Mouse (Mus musculus) erythroblast, adult 5-6 weeks (primary cell): ENCODE measurements around the gene Csmd2. TPM values are rescaled to one million over a fixed set of nuclear protein-coding genes. Genes with fewer than 3 reads are reported as not detected.

Experiments used
- ATAC-seq: replicated peaks from 2 replicates; pipeline ENCODE4 v1.8.0; 2016; ENCODE audit warnings: moderate number of reproducible peaks, mild to moderate bottlenecking, moderate TSS enrichment, inconsistent platforms; ENCODE audit not compliant: poor library complexity, low FRiP score, severe bottlenecking
- total RNA-seq, 2 experiments: library from RNA; stranded (forward) in 1 of 2; stranded (reverse) in 1 of 2; fragments of 150-400 nt in 1 of 2; fragments of 200-764, 138-1000 nt in 1 of 2; gene quantifications; 2 replicates each; pipeline versions ENCODE4 v1.2.3 to v1.2.4; 2015 to 2017; ENCODE audit warnings: low replicate concordance in 2 of 2

Gene Csmd2
- total RNA-seq, 2 experiments from 2014 or later = not detected

- ATAC-seq = no peak
Observed at GRCm38 (mm10) chr4:128227377-128228316, 240.0 kb downstream of the Csmd2 start.

GRCm38 (mm10) chr4:128233458-128233857 lies 245.8 kb downstream of the Csmd2 start:
- ATAC-seq = no peak

- no peak for ATAC-seq
Observed at GRCm38 (mm10) chr4:128239113-128239512, 251.5 kb downstream of the Csmd2 start.

GRCm38 (mm10) chr4:128241075-128241853 lies 253.6 kb downstream of the Csmd2 start:
- ATAC-seq = no peak

- no peak for ATAC-seq
Observed at GRCm38 (mm10) chr4:128241854-128242356, 254.2 kb downstream of the Csmd2 start.

GRCm38 (mm10) chr4:128245201-128245600 lies 257.5 kb downstream of the Csmd2 start:
- ATAC-seq = no peak

GRCm38 (mm10) chr4:128248676-128249075 lies 261.0 kb downstream of the Csmd2 start:
- ATAC-seq = no peak

- no peak for ATAC-seq
Observed at GRCm38 (mm10) chr4:128259211-128259610, 271.6 kb downstream of the Csmd2 start.

GRCm38 (mm10) chr4:128260907-128261560 lies 273.4 kb downstream of the Csmd2 start, which contains the start of gene Hmgb4:
TSS of gene Hmgb4 (minus strand) at chr4:128260957.
- ATAC-seq = no peak

- ATAC-seq = no peak
Observed at GRCm38 (mm10) chr4:128264491-128264890, 276.8 kb downstream of the Csmd2 start.

- ATAC-seq = no peak
Observed at GRCm38 (mm10) chr4:128265341-128265740, 277.7 kb downstream of the Csmd2 start.

GRCm38 (mm10) chr4:128269261-128269875 lies 281.7 kb downstream of the Csmd2 start:
- ATAC-seq = no peak

GRCm38 (mm10) chr4:128270177-128270576 lies 282.5 kb downstream of the Csmd2 start:
- ATAC-seq = no peak

GRCm38 (mm10) chr4:128270931-128271330 lies 283.3 kb downstream of the Csmd2 start:
- ATAC-seq = no peak

GRCm38 (mm10) chr4:128272501-128272900 lies 284.8 kb downstream of the Csmd2 start:
- no peak for ATAC-seq

GRCm38 (mm10) chr4:128273146-128273545 lies 285.5 kb downstream of the Csmd2 start:
- no peak for ATAC-seq

GRCm38 (mm10) chr4:128275116-128275515 lies 287.5 kb downstream of the Csmd2 start:
- no peak for ATAC-seq

- ATAC-seq = no peak
Observed at GRCm38 (mm10) chr4:128275586-128275985, 287.9 kb downstream of the Csmd2 start.

- no peak for ATAC-seq
Observed at GRCm38 (mm10) chr4:128285009-128285408, 297.4 kb downstream of the Csmd2 start.

- ATAC-seq = no peak
Observed at GRCm38 (mm10) chr4:128288095-128288494, 300.4 kb downstream of the Csmd2 start.
